Mouse (Mus musculus) cortical plate, adult 2 months (tissue): ENCODE measurements around the gene Synrg.

ENCODE experiments used
- CTCF ChIP-seq: fragments of 200-500 bp; IDR thresholded peaks from 2 replicates; pipeline ENCODE4 v1.5.1; 2011; ENCODE audit warnings: mild to moderate bottlenecking, control low read depth, low read length; ENCODE audit not compliant: insufficient read depth; ENCODE audit errors: extremely low read depth
- POLR2A ChIP-seq: fragments of 200-500 bp; IDR thresholded peaks from 2 replicates; pipeline ENCODE4 v1.6.1; 2011; ENCODE audit warnings: mild to moderate bottlenecking, low read length, control low read depth; ENCODE audit not compliant: insufficient read depth; ENCODE audit errors: extremely low read depth

DNA sequence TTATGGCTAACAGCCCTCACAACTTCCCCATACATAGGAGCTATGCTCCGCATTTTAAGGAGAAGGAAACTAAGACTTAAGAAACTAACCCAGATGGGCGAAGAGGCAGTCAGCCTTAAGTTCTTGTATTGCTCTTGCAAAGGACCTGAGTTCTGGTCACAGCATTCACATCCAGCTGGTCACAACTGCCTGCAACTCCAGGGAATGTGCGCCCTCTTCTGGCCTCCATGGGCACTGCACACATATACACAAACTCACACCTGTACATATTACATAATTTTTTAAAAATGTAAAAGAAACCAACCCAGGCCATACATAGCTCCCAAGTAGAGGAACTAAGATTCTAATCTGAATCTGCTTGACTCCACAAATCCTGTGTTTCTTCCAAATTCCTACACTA lies 37.1 kb upstream of the Synrg start:
- TF ChIP-seq CTCF (peak; percentile 31; the same call in 1 of the 2 replicates), POLR2A (no peak)
